Mouse (Mus musculus) adrenal gland, postnatal 10 days (tissue): ENCODE measurements around the gene Ergic1. TPM values are rescaled to one million over a fixed set of nuclear protein-coding genes. Genes with fewer than 3 reads are reported as not detected.

Experiments
- DNase-seq: peaks from one replicate; pipeline ENCODE4 v3.0.0; 2021; ENCODE audit warnings: mixed read lengths
- total RNA-seq, 2 experiments: library from RNA; stranded (reverse); gene quantifications; 2 replicates each; pipeline ENCODE4 v1.2.3; 2021

Ergic1 gene
- total RNA-seq, 2 experiments from 2014 or later: 137 to 143 TPM

GRCm38 (mm10) chr17:26537722-26538471 is 23.4 kb upstream of the Ergic1 start:
- DNase-seq: no peak

- no peak for DNase-seq
These were observed 21.2 kb upstream of the Ergic1 start for GRCm38 (mm10) chr17:26540083-26540482.

GRCm38 (mm10) chr17:26544319-26544963 is 16.8 kb upstream of the Ergic1 start:
- no peak for DNase-seq

GRCm38 (mm10) chr17:26547771-26548170 is 13.5 kb upstream of the Ergic1 start:
- no peak for DNase-seq

- DNase-seq: no peak
These were observed 12.7 kb upstream of the Ergic1 start for GRCm38 (mm10) chr17:26548566-26548965.

GRCm38 (mm10) chr17:26549148-26549809 is 12.0 kb upstream of the Ergic1 start:
- DNase-seq: peak; percentile 19

GRCm38 (mm10) chr17:26551104-26551503 is 10.2 kb upstream of the Ergic1 start:
- DNase-seq: no peak

GRCm38 (mm10) chr17:26553033-26553432 is 8.3 kb upstream of the Ergic1 start:
- DNase-seq: no peak

- peak; percentile 14 for DNase-seq
These were observed 581 bp upstream of the Ergic1 start for GRCm38 (mm10) chr17:26560526-26561289.

- DNase-seq: no peak
These were observed 427 bp downstream of the Ergic1 start, which contains the start of gene Dusp1 for GRCm38 (mm10) chr17:26561651-26562181. Gene Dusp1, minus strand, starts transcription at chr17:26562128.

GRCm38 (mm10) chr17:26562292-26562691 is 1.0 kb downstream of the Ergic1 start:
- no peak for DNase-seq

- DNase-seq: no peak
These were observed 2.2 kb downstream of the Ergic1 start for GRCm38 (mm10) chr17:26563476-26563875.

GRCm38 (mm10) chr17:26564439-26564838 is 3.1 kb downstream of the Ergic1 start:
- DNase-seq: no peak

- no peak for DNase-seq
These were observed 6.0 kb downstream of the Ergic1 start for GRCm38 (mm10) chr17:26567142-26567817.

GRCm38 (mm10) chr17:26567818-26568173 is 6.5 kb downstream of the Ergic1 start:
- no peak for DNase-seq

- DNase-seq: no peak
These were observed 8.5 kb downstream of the Ergic1 start for GRCm38 (mm10) chr17:26569594-26570350.

- DNase-seq: peak; percentile 34
These were observed 9.4 kb downstream of the Ergic1 start for GRCm38 (mm10) chr17:26570651-26571118.

- peak; percentile 87 for DNase-seq
These were observed 10.1 kb downstream of the Ergic1 start for GRCm38 (mm10) chr17:26571377-26571776.

- DNase-seq: no peak
These were observed 11.0 kb downstream of the Ergic1 start for GRCm38 (mm10) chr17:26572265-26572664.

GRCm38 (mm10) chr17:26574118-26574517 is 12.8 kb downstream of the Ergic1 start:
- DNase-seq: no peak

GRCm38 (mm10) chr17:26574701-26575100 is 13.4 kb downstream of the Ergic1 start:
- no peak for DNase-seq
